Mouse (Mus musculus): ENCODE data around the gene Anks3.

- TF ChIP-seq CTCF (IDR thresholded peaks at IDR 0.05; ENCODE audit: borderline replicate concordance, extremely low read depth, insufficient read depth, insufficient read length) (no peak), POLR2A (IDR thresholded peaks at IDR 0.05; ENCODE audit: borderline replicate concordance, extremely low read depth, insufficient read depth, insufficient read length, poor library complexity, severe bottlenecking) (no peak)
Measured at GRCm38 (mm10) chr16:4912907-4913782, 50.9 kb downstream of the Anks3 start.
